Comparison of ENCODE assay signal across 8 mouse cellular contexts in the genomic region with DNA sequence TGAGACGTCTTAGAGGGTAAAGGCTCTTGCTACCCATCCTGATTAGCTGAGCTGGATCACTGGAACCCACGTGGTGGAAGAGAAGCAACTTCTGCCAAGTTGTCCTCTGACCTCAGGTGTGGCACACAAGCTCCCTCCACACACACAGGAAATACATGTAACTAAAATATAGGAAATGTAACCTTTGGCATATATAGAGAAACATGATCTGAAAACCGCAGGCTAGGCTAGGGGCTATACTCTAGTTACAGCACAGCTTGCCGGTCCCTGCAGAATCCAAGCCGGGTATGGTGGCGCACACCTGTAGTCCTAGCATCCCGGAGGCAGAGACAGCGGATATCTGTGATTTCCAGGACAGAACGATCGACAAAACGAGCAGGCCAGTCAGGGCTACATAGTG. TPM values are rescaled to one million over a fixed set of nuclear protein-coding genes. Genes with fewer than 3 reads are reported as not detected.
A peak's percentile ranks its signal among the peaks of the same experiment; 100 is the strongest.
DNase-seq lines count a peak whose midpoint lies in the region; ATAC-seq and TF ChIP-seq lines count a peak whose summit lies in the region.

No protein-coding gene starts in this region.

- H3K9ac ChIP-seq in hindbrain, embryonic 13.5 days, result peak overlapping the region; percentile 78

- H3K27me3 ChIP-seq in spleen, adult 2 months (ENCODE audit: control insufficient read depth, insufficient read depth, low read length), result no peaks in the 10 kb centered on the region
- H3K27me3 ChIP-seq in hindbrain, embryonic 13.5 days, result no peaks in the 10 kb centered on the region

- no peak for TF ChIP-seq CTCF in spleen, adult 2 months (IDR thresholded peaks at IDR 0.05; ENCODE audit: extremely low read depth, insufficient read depth, insufficient read length, insufficient replicate concordance)

- DNase-seq in adrenal gland, postnatal 14 days, result peak; percentile 30
- DNase-seq in adrenal gland, postnatal 4 days (ENCODE audit: low spot score in 2 of 2), result no peak
- DNase-seq in spleen, adult 2 months (ENCODE audit: low read depth in 1 of 2, low spot score in 2 of 2), result peak in 1 of 2 experiments; percentile 3
- no peak for DNase-seq in spleen, postnatal 10 days (ENCODE audit: low spot score in 2 of 2)
- no peak for DNase-seq in layer of hippocampus, adult 9-11 months
- no peak for DNase-seq in cerebellum, postnatal 14 days

- H3K4me1 ChIP-seq in spleen, adult 2 months (ENCODE audit: control insufficient read depth, insufficient read depth, insufficient read length), result peaks cover 11% of the 10 kb centered on the region; the same call in 1 of the 2 replicates
- peaks cover 26% of the 10 kb centered on the region for H3K4me1 ChIP-seq in hindbrain, embryonic 13.5 days (replicated peaks)

- WGBS in spleen, adult 2 months, result under 1% methylated on average over 11 of the region's 11 CpGs
- 1% methylated on average over 11 of the region's 11 CpGs for WGBS in hindbrain, embryonic 13.5 days

- TF ChIP-seq POLR2A in spleen, adult 2 months (IDR thresholded peaks at IDR 0.05; ENCODE audit: low read depth, low read length), result no peak

- peak overlapping the region; percentile 83 for H3K4me2 ChIP-seq in hindbrain, embryonic 13.5 days

- peak overlapping the region; percentile 95 for H3K4me3 ChIP-seq in spleen, adult 2 months (ENCODE audit: extremely low read depth, insufficient read depth, insufficient read length)
- H3K4me3 ChIP-seq in hindbrain, embryonic 13.5 days, result peak overlapping the region; percentile 83

- peak overlapping the region; percentile 87 for H3K27ac ChIP-seq in spleen, adult 2 months (ENCODE audit: insufficient read depth, low read length)
- H3K27ac ChIP-seq in hindbrain, embryonic 13.5 days, result peak overlapping the region; percentile 88

- peaks cover 4% of the 10 kb centered on the region for H3K36me3 ChIP-seq in spleen, adult 2 months (ENCODE audit: control insufficient read depth, insufficient read depth, low read length)
- H3K36me3 ChIP-seq in hindbrain, embryonic 13.5 days, result peaks cover 18% of the 10 kb centered on the region

- peak; percentile 54 for ATAC-seq in hindbrain, embryonic 13.5 days (ENCODE audit: low FRiP score)
- ATAC-seq in megakaryocyte progenitor cell, adult 5-6 weeks (replicated peaks; ENCODE audit: poor library complexity), result 0 out of 2 replicates have a peak, but pooled peaks have one; percentile 0

- H3K9me3 ChIP-seq in hindbrain, embryonic 13.5 days, result no peaks in the 10 kb centered on the region

RNA-seq across cellular contexts. Expression of a gene that starts 0.5 kb away (rescaled TPM):
- total RNA-seq in adrenal gland, postnatal 14 days (2021), result 35.2 and 36.2 TPM in 2 replicates
- total RNA-seq in adrenal gland, postnatal 4 days (2021), result 10 to 100 TPM; 39.6 to 43.4 TPM
- 4.8 and 5.8 TPM in 2 replicates for polyA plus RNA-seq in spleen, adult 2 months (2012; rRNA removed)
- polyA plus RNA-seq in hindbrain, embryonic 13.5 days (2015; fragmentation: Nextera tagmentation; extraction: Ambion mirVana), result 56.4 and 58.8 TPM in 2 replicates
- 87.0 and 96.9 TPM in 2 replicates for total RNA-seq in megakaryocyte progenitor cell, adult 5-6 weeks (2015)
- total RNA-seq in megakaryocyte progenitor cell, adult 5-6 weeks (2017), result 65.8 and 79.9 TPM in 2 replicates

RNA-seq across cellular contexts. Expression of a gene that starts 31.6 kb away (rescaled TPM):
- total RNA-seq in adrenal gland, postnatal 14 days (2021), result 104 and 113 TPM in 2 replicates
- total RNA-seq in adrenal gland, postnatal 4 days (2021), result 100 to 1,000 TPM; 148 to 151 TPM
- 22.4 and 22.5 TPM in 2 replicates for polyA plus RNA-seq in spleen, adult 2 months (2012; rRNA removed)
- polyA plus RNA-seq in hindbrain, embryonic 13.5 days (2015; fragmentation: Nextera tagmentation; extraction: Ambion mirVana), result 51.2 and 54.7 TPM in 2 replicates
- 99.9 and 127 TPM in 2 replicates for total RNA-seq in megakaryocyte progenitor cell, adult 5-6 weeks (2015)
- total RNA-seq in megakaryocyte progenitor cell, adult 5-6 weeks (2017), result 48.3 and 73.6 TPM in 2 replicates
